Mouse (Mus musculus) ovary, adult 2 months (tissue): ENCODE results near the gene Tmem106c. TPM values are rescaled to one million over a fixed set of nuclear protein-coding genes. Genes with fewer than 3 reads are reported as not detected.

Source experiments
- polyA plus RNA-seq: library from polyadenylated mRNA; depleted of rRNA; stranded (reverse); fragments of >200 nt; gene quantifications from 2 replicates; pipeline ENCODE4 v1.2.3, GENCODE M21; 2012; rRNA removed

Gene Tmem106c
- 45.0 and 67.8 TPM in 2 replicates for polyA plus RNA-seq

GRCm38 (mm10) chr15:97963989-97964835 is at the start of gene Tmem106c:
TSS of gene Tmem106c (plus strand) at chr15:97964200.

GRCm38 (mm10) chr15:98003822-98004739 is 40.1 kb downstream of the Tmem106c start, which contains the start of gene Col2a1:
TSS of gene Col2a1 (minus strand) at chr15:98004695.

Other genes starting within 250 kb of the Tmem106c start
- 0.38 and 0.70 TPM in 2 replicates for gene Endou, start 232.9 kb upstream of the Tmem106c start, polyA plus RNA-seq
- gene Rapgef3, start 196.2 kb upstream of the Tmem106c start, polyA plus RNA-seq, result 42.9 and 48.7 TPM in 2 replicates
- 130 and 138 TPM in 2 replicates for gene Slc48a1, start 185.7 kb upstream of the Tmem106c start, polyA plus RNA-seq
- gene Hdac7, start 119.7 kb upstream of the Tmem106c start, polyA plus RNA-seq, result 115 and 124 TPM in 2 replicates
- 2.4 and 2.9 TPM in 2 replicates for gene Vdr, start 53.6 kb upstream of the Tmem106c start, polyA plus RNA-seq
- gene Col2a1, start 40.5 kb downstream of the Tmem106c start, polyA plus RNA-seq, result 0.08 TPM in 1 of 2 replicates, not detected in the other
- 33.9 and 41.1 TPM in 2 replicates for gene Pfkm, start 128.4 kb downstream of the Tmem106c start, polyA plus RNA-seq
- 8.7 and 9.9 TPM in 2 replicates for gene Senp1, start 129.5 kb downstream of the Tmem106c start, polyA plus RNA-seq
- 30.3 and 44.8 TPM in 2 replicates for gene Asb8, start 201.4 kb downstream of the Tmem106c start, polyA plus RNA-seq
- gene Ccdc184, start 203.0 kb downstream of the Tmem106c start, polyA plus RNA-seq, result 4.9 and 5.2 TPM in 2 replicates
- 0.66 and 1.4 TPM in 2 replicates for gene Olfr288, start 231.3 kb downstream of the Tmem106c start, polyA plus RNA-seq